Mouse (Mus musculus): ENCODE results near the gene Crb2. TPM values are rescaled to one million over a fixed set of nuclear protein-coding genes. Genes with fewer than 3 reads are reported as not detected.
A peak's percentile ranks its signal among the peaks of the same experiment; 100 is the strongest.

Crb2 gene
- polyA plus RNA-seq, 1 experiment from 2014 or later, result 0.95 TPM

GRCm38 (mm10) chr2:37776611-37777411 lies 762 bp downstream of the Crb2 start:
- H3K9ac ChIP-seq (ENCODE audit: low read depth, low read length), result 0 out of 2 replicates have a peak overlapping the region, but pooled peaks have one; percentile 56

GRCm38 (mm10) chr2:37777958-37778720 lies 2.1 kb downstream of the Crb2 start:
- peaks cover 29% of the 10 kb centered on the region for H3K4me1 ChIP-seq (ENCODE audit: control insufficient read depth, insufficient read depth, low read length)
- no peak overlapping the region for H3K4me3 ChIP-seq (ENCODE audit: low read length)
- H3K4me2 ChIP-seq (ENCODE audit: low read depth, low read length), result no peak overlapping the region
- no peaks in the 10 kb centered on the region; the same call in 1 of the 2 replicates for H3K27me3 ChIP-seq (replicated peaks; ENCODE audit: control insufficient read depth, insufficient read depth, low read length)
- H3K36me3 ChIP-seq (ENCODE audit: control insufficient read depth, insufficient read depth, low read length), result no peaks in the 10 kb centered on the region
- WGBS, result 39% methylated on average over 10 of the region's 10 CpGs
- H3K9me3 ChIP-seq (ENCODE audit: control insufficient read depth, low read length), result no peaks in the 10 kb centered on the region
- ATAC-seq, result no peak
- no peak overlapping the region for H3K9ac ChIP-seq (ENCODE audit: low read depth, low read length)
- H3K27ac ChIP-seq (ENCODE audit: low read length), result no peak overlapping the region

More at GRCm38 (mm10) chr2:37776611-37777411, 762 bp downstream of the Crb2 start:
- Histone ChIP-seq H3K27me3 (replicated peaks; ENCODE audit: control insufficient read depth, insufficient read depth, low read length) (no peaks in the 10 kb centered on the region; the same call in 1 of the 2 replicates), H3K9me3 (ENCODE audit: control insufficient read depth, low read length) (no peaks in the 10 kb centered on the region), H3K4me2 (ENCODE audit: low read depth, low read length) (peak overlapping the region; percentile 62), H3K4me3 (ENCODE audit: low read length) (peak overlapping the region; percentile 39), H3K4me1 (ENCODE audit: control insufficient read depth, insufficient read depth, low read length) (peaks cover 29% of the 10 kb centered on the region), H3K27ac (ENCODE audit: low read length) (no peak overlapping the region), H3K36me3 (ENCODE audit: control insufficient read depth, insufficient read depth, low read length) (no peaks in the 10 kb centered on the region)
- no peak for ATAC-seq
- 23% methylated on average over 20 of the region's 20 CpGs for WGBS

- H3K9me3 ChIP-seq (ENCODE audit: control insufficient read depth, low read length), result no peaks in the 10 kb centered on the region
- H3K4me2 ChIP-seq (ENCODE audit: low read depth, low read length), result peak overlapping the region; percentile 37
- H3K4me3 ChIP-seq (ENCODE audit: low read length), result peak overlapping the region; percentile 13; the same call in 1 of the 2 replicates
- peaks cover 29% of the 10 kb centered on the region for H3K4me1 ChIP-seq (ENCODE audit: control insufficient read depth, insufficient read depth, low read length)
- WGBS, result 3% methylated on average over 14 of the region's 14 CpGs
- no peak overlapping the region; the same call in 1 of the 2 replicates for H3K9ac ChIP-seq (ENCODE audit: low read depth, low read length)
- H3K36me3 ChIP-seq (ENCODE audit: control insufficient read depth, insufficient read depth, low read length), result no peaks in the 10 kb centered on the region
- H3K27ac ChIP-seq (ENCODE audit: low read length), result no peak overlapping the region
- peak; percentile 74 for ATAC-seq
- H3K27me3 ChIP-seq (replicated peaks; ENCODE audit: control insufficient read depth, insufficient read depth, low read length), result no peaks in the 10 kb centered on the region; the same call in 1 of the 2 replicates
Measured at GRCm38 (mm10) chr2:37780270-37780929, 4.4 kb downstream of the Crb2 start.

GRCm38 (mm10) chr2:37781421-37781820 lies 5.4 kb downstream of the Crb2 start:
- 37% methylated on average over 3 of the region's 3 CpGs for WGBS
- ATAC-seq, result no peak
- no peak overlapping the region for H3K4me3 ChIP-seq (ENCODE audit: low read length)
- H3K4me2 ChIP-seq (ENCODE audit: low read depth, low read length), result no peak overlapping the region
- peaks cover 3% of the 10 kb centered on the region; the same call in 1 of the 2 replicates for H3K27me3 ChIP-seq (replicated peaks; ENCODE audit: control insufficient read depth, insufficient read depth, low read length)
- H3K4me1 ChIP-seq (ENCODE audit: control insufficient read depth, insufficient read depth, low read length), result peaks cover 20% of the 10 kb centered on the region
- no peak overlapping the region for H3K9ac ChIP-seq (ENCODE audit: low read depth, low read length)
- H3K9me3 ChIP-seq (ENCODE audit: control insufficient read depth, low read length), result no peaks in the 10 kb centered on the region
- H3K36me3 ChIP-seq (ENCODE audit: control insufficient read depth, insufficient read depth, low read length), result no peaks in the 10 kb centered on the region
- no peak overlapping the region for H3K27ac ChIP-seq (ENCODE audit: low read length)

- H3K27me3 ChIP-seq (replicated peaks; ENCODE audit: control insufficient read depth, insufficient read depth, low read length), result peaks cover 5% of the 10 kb centered on the region; the same call in 1 of the 2 replicates
- no peak for ATAC-seq
- H3K36me3 ChIP-seq (ENCODE audit: control insufficient read depth, insufficient read depth, low read length), result no peaks in the 10 kb centered on the region
- WGBS, result 46% methylated on average over 7 of the region's 7 CpGs
- H3K9me3 ChIP-seq (ENCODE audit: control insufficient read depth, low read length), result no peaks in the 10 kb centered on the region
- no peak overlapping the region for H3K27ac ChIP-seq (ENCODE audit: low read length)
- no peak overlapping the region for H3K4me2 ChIP-seq (ENCODE audit: low read depth, low read length)
- no peak overlapping the region for H3K4me3 ChIP-seq (ENCODE audit: low read length)
- no peak overlapping the region for H3K9ac ChIP-seq (ENCODE audit: low read depth, low read length)
- H3K4me1 ChIP-seq (ENCODE audit: control insufficient read depth, insufficient read depth, low read length), result peaks cover 17% of the 10 kb centered on the region
Measured at GRCm38 (mm10) chr2:37782002-37782401, 6.0 kb downstream of the Crb2 start.

GRCm38 (mm10) chr2:37784473-37784872 lies 8.4 kb downstream of the Crb2 start:
- Histone ChIP-seq H3K27ac (ENCODE audit: low read length) (no peak overlapping the region), H3K9me3 (ENCODE audit: control insufficient read depth, low read length) (no peaks in the 10 kb centered on the region), H3K36me3 (ENCODE audit: control insufficient read depth, insufficient read depth, low read length) (no peaks in the 10 kb centered on the region), H3K4me2 (ENCODE audit: low read depth, low read length) (no peak overlapping the region), H3K4me1 (ENCODE audit: control insufficient read depth, insufficient read depth, low read length) (peaks cover 19% of the 10 kb centered on the region), H3K9ac (ENCODE audit: low read depth, low read length) (no peak overlapping the region), H3K4me3 (ENCODE audit: low read length) (no peak overlapping the region), H3K27me3 (replicated peaks; ENCODE audit: control insufficient read depth, insufficient read depth, low read length) (peaks cover 9% of the 10 kb centered on the region; the same call in 1 of the 2 replicates)
- no peak for ATAC-seq
- WGBS, result 68% methylated on average over 5 of the region's 5 CpGs

GRCm38 (mm10) chr2:37786461-37786860 lies 10.4 kb downstream of the Crb2 start:
- Histone ChIP-seq H3K27ac (ENCODE audit: low read length) (no peak overlapping the region), H3K9ac (ENCODE audit: low read depth, low read length) (no peak overlapping the region), H3K4me2 (ENCODE audit: low read depth, low read length) (peak overlapping the region; percentile 55), H3K36me3 (ENCODE audit: control insufficient read depth, insufficient read depth, low read length) (no peaks in the 10 kb centered on the region), H3K27me3 (replicated peaks; ENCODE audit: control insufficient read depth, insufficient read depth, low read length) (peaks cover 9% of the 10 kb centered on the region; the same call in 1 of the 2 replicates), H3K4me3 (ENCODE audit: low read length) (peak overlapping the region; percentile 36), H3K9me3 (ENCODE audit: control insufficient read depth, low read length) (no peaks in the 10 kb centered on the region), H3K4me1 (ENCODE audit: control insufficient read depth, insufficient read depth, low read length) (0 out of 2 replicates have a peak, but pooled peaks cover 3% of the 10 kb centered on the region)
- no peak for ATAC-seq
- 18% methylated on average over 52 of the region's 52 CpGs for WGBS

GRCm38 (mm10) chr2:37788176-37788962 lies 12.3 kb downstream of the Crb2 start:
- Histone ChIP-seq H3K4me1 (ENCODE audit: control insufficient read depth, insufficient read depth, low read length) (0 out of 2 replicates have a peak, but pooled peaks cover 3% of the 10 kb centered on the region), H3K9me3 (ENCODE audit: control insufficient read depth, low read length) (no peaks in the 10 kb centered on the region), H3K4me2 (ENCODE audit: low read depth, low read length) (no peak overlapping the region), H3K4me3 (ENCODE audit: low read length) (no peak overlapping the region), H3K36me3 (ENCODE audit: control insufficient read depth, insufficient read depth, low read length) (no peaks in the 10 kb centered on the region), H3K27me3 (replicated peaks; ENCODE audit: control insufficient read depth, insufficient read depth, low read length) (peaks cover 18% of the 10 kb centered on the region; the same call in 1 of the 2 replicates), H3K9ac (ENCODE audit: low read depth, low read length) (no peak overlapping the region), H3K27ac (ENCODE audit: low read length) (no peak overlapping the region)
- 61% methylated on average over 7 of the region's 7 CpGs for WGBS
- ATAC-seq, result no peak

Measured in intestine, embryonic 16.5 days (tissue).